Mouse (Mus musculus): ENCODE measurements at regions not wholly inside any gene's neighbourhood (a gene's known extent, or its start where the extent isn't known, plus 50 kb on each side); places are given as distances from the start of the nearest gene placed in this dataset.
"Not testable (repeated sequence)": the region's sequence is repeated elsewhere in the genome, so short reads cannot be mapped to it uniquely, and the experiment has no call there.

- not testable (repeated sequence) for H3K4me2 ChIP-seq (ENCODE audit: low read length); ATAC-seq; H3K4me1 ChIP-seq (ENCODE audit: control insufficient read depth, insufficient read depth, low read depth, low read length); H3K9ac ChIP-seq (ENCODE audit: low read depth, low read length); H3K4me3 ChIP-seq (ENCODE audit: low read length); H3K27ac ChIP-seq (ENCODE audit: low read depth, low read length); H3K27me3 ChIP-seq (replicated peaks; ENCODE audit: control insufficient read depth, insufficient read depth, low read length); H3K9me3 ChIP-seq (ENCODE audit: control insufficient read depth, low read length); H3K36me3 ChIP-seq (ENCODE audit: control insufficient read depth, insufficient read depth, low read length)
- WGBS: 93% methylated on average over 1 of the region's 1 CpGs
Measured at GRCm38 (mm10) chr5:3273140-3273539, 68.1 kb upstream of the Cdk6 start.

- WGBS: 93% methylated on average over 16 of the region's 16 CpGs
- H3K27ac ChIP-seq (ENCODE audit: low read depth, low read length); H3K27me3 ChIP-seq (replicated peaks; ENCODE audit: control insufficient read depth, insufficient read depth, low read length); H3K4me2 ChIP-seq (ENCODE audit: low read length); ATAC-seq; H3K36me3 ChIP-seq (ENCODE audit: control insufficient read depth, insufficient read depth, low read length); H3K4me3 ChIP-seq (ENCODE audit: low read length); H3K9me3 ChIP-seq (ENCODE audit: control insufficient read depth, low read length); H3K9ac ChIP-seq (ENCODE audit: low read depth, low read length); H3K4me1 ChIP-seq (ENCODE audit: control insufficient read depth, insufficient read depth, low read depth, low read length): not testable (repeated sequence)
Measured at GRCm38 (mm10) chr5:3277241-3277640, 64.0 kb upstream of the Cdk6 start.

- not testable (repeated sequence) for H3K4me1 ChIP-seq (ENCODE audit: control insufficient read depth, insufficient read depth, low read depth, low read length); H3K4me3 ChIP-seq (ENCODE audit: low read length); H3K36me3 ChIP-seq (ENCODE audit: control insufficient read depth, insufficient read depth, low read length); H3K27ac ChIP-seq (ENCODE audit: low read depth, low read length); H3K4me2 ChIP-seq (ENCODE audit: low read length); ATAC-seq; H3K9ac ChIP-seq (ENCODE audit: low read depth, low read length); H3K9me3 ChIP-seq (ENCODE audit: control insufficient read depth, low read length); H3K27me3 ChIP-seq (replicated peaks; ENCODE audit: control insufficient read depth, insufficient read depth, low read length)
- WGBS: 74% methylated on average over 5 of the region's 5 CpGs
Measured at GRCm38 (mm10) chr5:3278956-3279355, 62.3 kb upstream of the Cdk6 start.

- H3K27me3 ChIP-seq (replicated peaks; ENCODE audit: control insufficient read depth, insufficient read depth, low read length); ATAC-seq; H3K9me3 ChIP-seq (ENCODE audit: control insufficient read depth, low read length); H3K4me3 ChIP-seq (ENCODE audit: low read length); H3K27ac ChIP-seq (ENCODE audit: low read depth, low read length); H3K9ac ChIP-seq (ENCODE audit: low read depth, low read length); H3K36me3 ChIP-seq (ENCODE audit: control insufficient read depth, insufficient read depth, low read length); H3K4me1 ChIP-seq (ENCODE audit: control insufficient read depth, insufficient read depth, low read depth, low read length); H3K4me2 ChIP-seq (ENCODE audit: low read length): not testable (repeated sequence)
- WGBS: 84% methylated on average over 8 of the region's 8 CpGs
Measured at GRCm38 (mm10) chr5:3281911-3282506, 59.3 kb upstream of the Cdk6 start.

- ATAC-seq: no peak
- no peak overlapping the region for H3K4me2 ChIP-seq (ENCODE audit: low read length)
- no peak overlapping the region for H3K27ac ChIP-seq (ENCODE audit: low read depth, low read length)
- WGBS: 88% methylated on average over 3 of the region's 3 CpGs
- H3K4me1 ChIP-seq (ENCODE audit: control insufficient read depth, insufficient read depth, low read depth, low read length): no peaks in the 10 kb centered on the region
- H3K27me3 ChIP-seq (replicated peaks; ENCODE audit: control insufficient read depth, insufficient read depth, low read length): no peaks in the 10 kb centered on the region
- H3K4me3 ChIP-seq (ENCODE audit: low read length): no peak overlapping the region
- H3K36me3 ChIP-seq (ENCODE audit: control insufficient read depth, insufficient read depth, low read length): no peaks in the 10 kb centered on the region
- peaks cover 2% of the 10 kb centered on the region; the same call in 1 of the 2 replicates for H3K9me3 ChIP-seq (ENCODE audit: control insufficient read depth, low read length)
- H3K9ac ChIP-seq (ENCODE audit: low read depth, low read length): no peak overlapping the region
Measured at GRCm38 (mm10) chr5:3283083-3283482, 58.2 kb upstream of the Cdk6 start.

GRCm38 (mm10) chr5:3284335-3284734 lies 57.0 kb upstream of the Cdk6 start:
- H3K4me1 ChIP-seq (ENCODE audit: control insufficient read depth, insufficient read depth, low read depth, low read length); H3K36me3 ChIP-seq (ENCODE audit: control insufficient read depth, insufficient read depth, low read length); H3K9me3 ChIP-seq (ENCODE audit: control insufficient read depth, low read length); ATAC-seq; H3K4me2 ChIP-seq (ENCODE audit: low read length); H3K27me3 ChIP-seq (replicated peaks; ENCODE audit: control insufficient read depth, insufficient read depth, low read length); H3K9ac ChIP-seq (ENCODE audit: low read depth, low read length); H3K27ac ChIP-seq (ENCODE audit: low read depth, low read length); H3K4me3 ChIP-seq (ENCODE audit: low read length): not testable (repeated sequence)
- WGBS: 100% methylated on average over 1 of the region's 1 CpGs

- H3K4me3 ChIP-seq (ENCODE audit: low read length); H3K9ac ChIP-seq (ENCODE audit: low read depth, low read length); H3K27me3 ChIP-seq (replicated peaks; ENCODE audit: control insufficient read depth, insufficient read depth, low read length); H3K9me3 ChIP-seq (ENCODE audit: control insufficient read depth, low read length); H3K27ac ChIP-seq (ENCODE audit: low read depth, low read length); H3K36me3 ChIP-seq (ENCODE audit: control insufficient read depth, insufficient read depth, low read length); H3K4me1 ChIP-seq (ENCODE audit: control insufficient read depth, insufficient read depth, low read depth, low read length): not testable (repeated sequence)
- H3K4me2 ChIP-seq (ENCODE audit: low read length): peak overlapping the region; percentile 19; the same call in 1 of the 2 replicates
- peak; percentile 50; the same call in 1 of the 2 replicates for ATAC-seq
- WGBS: 10% methylated on average over 8 of the region's 8 CpGs
Measured at GRCm38 (mm10) chr5:3289991-3290417, 51.3 kb upstream of the Cdk6 start.
